Mouse (Mus musculus) intestine, embryonic 16.5 days (tissue): ENCODE results near the gene Krt6a. TPM values are rescaled to one million over a fixed set of nuclear protein-coding genes. Genes with fewer than 3 reads are reported as not detected.
"Not testable (repeated sequence)": the region's sequence is repeated elsewhere in the genome, so short reads cannot be mapped to it uniquely, and the experiment has no call there.

Experiments used
- ATAC-seq: fragments of 200-750 bp; cut with Nextera tagmentation; 2 replicates; pipeline ENCODE4 v1.8.0; 2017; ENCODE audit warnings: moderate TSS enrichment, moderate library complexity
- H3K27ac ChIP-seq: fragments of 300-500 bp; sonication (generic); 2 replicates; pipeline ENCODE4 v1.5.1; 2014; ENCODE audit warnings: mild to moderate bottlenecking, low read length
- H3K27me3 ChIP-seq: fragments of 300-500 bp; sonication (generic); replicated peaks from 2 replicates; pipeline ENCODE4 v1.6.1; 2014; ENCODE audit warnings: low read length, control low read depth, mixed read lengths; ENCODE audit not compliant: control insufficient read depth, insufficient read depth
- H3K36me3 ChIP-seq: fragments of 300-500 bp; sonication (generic); 2 replicates; pipeline ENCODE4 v1.6.1; 2014; ENCODE audit warnings: low read length, control low read depth; ENCODE audit not compliant: control insufficient read depth, insufficient read depth
- H3K4me1 ChIP-seq: fragments of 300-500 bp; sonication (generic); 2 replicates; pipeline ENCODE4 v1.6.1; 2014; ENCODE audit warnings: low read length, control low read depth, mixed read lengths; ENCODE audit not compliant: control insufficient read depth, insufficient read depth
- H3K4me2 ChIP-seq: fragments of 300-500 bp; sonication (generic); 2 replicates; pipeline ENCODE4 v1.6.1; 2014; ENCODE audit warnings: low read depth, low read length, control low read depth
- H3K4me3 ChIP-seq: fragments of 300-500 bp; sonication (generic); 2 replicates; pipeline ENCODE4 v1.5.1; 2014; ENCODE audit warnings: mild to moderate bottlenecking, low read length
- H3K9ac ChIP-seq: fragments of 300-500 bp; sonication (generic); 2 replicates; pipeline ENCODE4 v1.6.1; 2014; ENCODE audit warnings: low read depth, low read length
- H3K9me3 ChIP-seq: fragments of 300-500 bp; sonication (generic); 2 replicates; pipeline ENCODE4 v1.6.1; 2016; ENCODE audit warnings: low read length, control low read depth; ENCODE audit not compliant: control insufficient read depth
- WGBS: fragments of 180-500 bp; shearing (Covaris S2); extraction: QIAGEN DNeasy Blood & Tissue Kit; methylation state at CpG from one replicate; pipeline ENCODE4 v1.1.7; 2014; 5-methylcytosine and 5-hydroxymethylcytosine counted together
- polyA plus RNA-seq: library from polyadenylated mRNA; unstranded; fragments of >200 nt; fragmentation: Nextera tagmentation; extraction: Ambion mirVana; gene quantifications from 2 replicates; pipeline ENCODE4 v1.2.1, GENCODE M21; 2015

The Krt6a gene
- polyA plus RNA-seq, 1 experiment from 2014 or later = 0.39 TPM

DNA sequence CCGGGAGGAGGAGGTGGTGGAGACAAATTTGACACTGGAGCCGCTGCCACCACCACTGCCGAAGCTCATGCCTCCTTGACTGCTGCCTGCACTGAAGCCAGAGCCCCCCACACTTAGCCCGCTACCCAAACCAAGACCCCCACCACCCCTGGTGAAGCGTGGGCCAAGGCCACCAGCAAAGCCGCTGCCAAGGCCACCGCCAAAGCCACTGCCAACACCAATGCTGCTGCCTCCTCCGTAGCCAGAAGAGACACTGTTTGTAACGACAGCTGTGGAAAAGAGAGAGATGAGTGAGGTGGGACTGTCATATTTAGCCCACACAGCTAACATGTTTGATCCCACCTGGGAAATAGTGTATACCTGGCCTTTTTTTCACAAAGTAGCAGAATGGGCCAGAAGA lies 13.3 kb upstream of the Krt6a start:
- Histone ChIP-seq H3K36me3 (no peaks in the 10 kb centered on the region), H3K4me3 (no peak overlapping the region), H3K27me3 (no peaks in the 10 kb centered on the region), H3K4me2 (no peak overlapping the region), H3K9me3 (no peaks in the 10 kb centered on the region), H3K27ac (no peak overlapping the region), H3K9ac (no peak overlapping the region), H3K4me1 (no peaks in the 10 kb centered on the region)
- no peak for ATAC-seq
- WGBS = 87% methylated on average over 9 of the region's 9 CpGs

DNA sequence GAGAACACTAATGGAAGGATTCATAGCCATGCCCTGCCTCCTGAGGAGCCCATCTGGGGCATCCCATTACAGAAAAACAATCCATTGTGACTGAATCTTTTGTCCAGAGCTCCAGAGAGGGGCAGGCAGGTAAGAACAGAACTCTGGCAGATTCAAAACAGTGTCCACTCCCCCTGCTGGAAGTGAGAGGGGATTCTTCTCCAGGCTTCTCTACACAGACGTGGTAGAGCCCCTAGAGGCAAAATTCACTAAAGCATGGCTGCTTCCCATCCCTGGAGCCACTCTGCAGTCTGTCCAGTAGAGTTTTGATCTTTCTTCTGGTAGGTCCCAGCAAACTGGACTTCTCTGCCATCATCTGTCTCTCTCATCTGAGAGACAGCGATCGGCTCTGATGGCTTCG lies 10.0 kb upstream of the Krt6a start:
- no peak for ATAC-seq
- no peaks in the 10 kb centered on the region for H3K27me3 ChIP-seq
- H3K36me3 ChIP-seq = no peaks in the 10 kb centered on the region
- no peaks in the 10 kb centered on the region for H3K9me3 ChIP-seq
- H3K27ac ChIP-seq = no peak overlapping the region
- 67% methylated on average over 4 of the region's 4 CpGs for WGBS
- H3K4me1 ChIP-seq = no peaks in the 10 kb centered on the region
- no peak overlapping the region for H3K4me3 ChIP-seq
- no peak overlapping the region for H3K9ac ChIP-seq
- H3K4me2 ChIP-seq = no peak overlapping the region

DNA sequence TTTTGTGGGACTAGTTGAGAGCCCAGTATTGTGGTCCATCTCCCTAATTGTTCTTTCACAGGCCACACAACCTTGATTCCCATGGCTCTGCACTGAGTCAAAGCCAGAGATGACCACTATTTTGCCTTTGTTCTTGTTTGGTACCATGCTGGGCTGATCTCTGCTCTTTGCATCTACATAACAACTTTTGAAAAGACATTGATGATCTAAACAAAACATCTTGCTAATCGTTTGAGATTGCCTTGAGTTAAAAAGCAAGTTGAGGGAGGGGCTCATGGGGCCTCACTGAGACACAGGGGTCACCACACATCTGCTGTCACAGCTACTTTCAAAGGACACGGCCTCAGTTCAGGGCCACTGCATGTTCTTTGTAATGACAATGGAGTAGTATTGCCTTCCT lies 8.3 kb upstream of the Krt6a start:
- no peaks in the 10 kb centered on the region for H3K9me3 ChIP-seq
- H3K27ac ChIP-seq = no peak overlapping the region
- no peaks in the 10 kb centered on the region for H3K36me3 ChIP-seq
- 35% methylated on average over 2 of the region's 2 CpGs for WGBS
- no peaks in the 10 kb centered on the region for H3K4me1 ChIP-seq
- no peak overlapping the region for H3K9ac ChIP-seq
- H3K4me3 ChIP-seq = no peak overlapping the region
- H3K27me3 ChIP-seq = no peaks in the 10 kb centered on the region
- no peak for ATAC-seq
- H3K4me2 ChIP-seq = no peak overlapping the region

DNA sequence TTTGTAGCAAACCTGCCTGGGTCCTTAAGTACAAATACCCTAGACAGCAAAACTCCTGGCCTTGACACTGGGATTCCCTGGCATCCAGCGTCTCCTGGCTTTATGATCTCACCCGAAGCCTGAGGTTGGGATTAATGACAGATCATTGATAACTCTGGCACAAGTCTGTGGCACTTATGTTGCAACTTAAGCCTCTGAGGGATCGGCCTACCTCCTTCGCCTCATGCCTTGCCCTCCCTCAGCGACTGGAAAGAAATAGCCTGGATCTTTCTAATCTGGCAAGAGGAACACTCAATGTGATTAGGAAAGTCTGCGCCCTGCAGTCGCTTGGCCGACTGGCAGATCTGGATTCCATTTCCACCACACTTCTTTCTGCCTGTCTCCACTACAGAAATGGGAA lies 5.8 kb upstream of the Krt6a start:
- Histone ChIP-seq H3K27me3 (no peaks in the 10 kb centered on the region), H3K4me3 (no peak overlapping the region), H3K9ac (no peak overlapping the region), H3K4me1 (no peaks in the 10 kb centered on the region), H3K9me3 (no peaks in the 10 kb centered on the region), H3K4me2 (no peak overlapping the region), H3K36me3 (no peaks in the 10 kb centered on the region), H3K27ac (no peak overlapping the region)
- ATAC-seq = no peak
- WGBS = 81% methylated on average over 8 of the region's 8 CpGs

DNA sequence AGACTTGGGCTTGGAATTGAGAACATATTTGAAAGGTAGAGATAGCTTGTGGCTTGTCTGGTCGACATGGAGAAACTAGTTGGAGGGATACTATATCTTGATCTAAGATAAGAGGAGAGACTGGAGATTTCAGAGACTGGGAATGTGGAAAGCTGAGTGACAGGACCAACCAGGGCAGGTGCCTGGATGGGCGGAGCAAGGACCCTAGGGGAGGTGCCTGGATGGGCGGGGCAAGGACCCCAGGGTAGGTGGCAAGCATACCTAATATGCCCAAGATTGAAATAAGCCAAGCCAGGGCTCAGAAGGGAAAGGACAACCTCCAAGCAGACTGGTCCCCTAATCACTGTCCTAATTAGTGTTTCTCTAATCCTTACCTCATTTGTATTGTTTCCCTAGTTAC lies 5.1 kb upstream of the Krt6a start:
- Histone ChIP-seq H3K9ac (no peak overlapping the region), H3K4me3 (no peak overlapping the region), H3K27me3 (no peaks in the 10 kb centered on the region), H3K4me2 (no peak overlapping the region), H3K4me1 (no peaks in the 10 kb centered on the region), H3K27ac (no peak overlapping the region), H3K9me3 (no peaks in the 10 kb centered on the region), H3K36me3 (no peaks in the 10 kb centered on the region)
- WGBS = 48% methylated on average over 3 of the region's 3 CpGs
- ATAC-seq = no peak

DNA sequence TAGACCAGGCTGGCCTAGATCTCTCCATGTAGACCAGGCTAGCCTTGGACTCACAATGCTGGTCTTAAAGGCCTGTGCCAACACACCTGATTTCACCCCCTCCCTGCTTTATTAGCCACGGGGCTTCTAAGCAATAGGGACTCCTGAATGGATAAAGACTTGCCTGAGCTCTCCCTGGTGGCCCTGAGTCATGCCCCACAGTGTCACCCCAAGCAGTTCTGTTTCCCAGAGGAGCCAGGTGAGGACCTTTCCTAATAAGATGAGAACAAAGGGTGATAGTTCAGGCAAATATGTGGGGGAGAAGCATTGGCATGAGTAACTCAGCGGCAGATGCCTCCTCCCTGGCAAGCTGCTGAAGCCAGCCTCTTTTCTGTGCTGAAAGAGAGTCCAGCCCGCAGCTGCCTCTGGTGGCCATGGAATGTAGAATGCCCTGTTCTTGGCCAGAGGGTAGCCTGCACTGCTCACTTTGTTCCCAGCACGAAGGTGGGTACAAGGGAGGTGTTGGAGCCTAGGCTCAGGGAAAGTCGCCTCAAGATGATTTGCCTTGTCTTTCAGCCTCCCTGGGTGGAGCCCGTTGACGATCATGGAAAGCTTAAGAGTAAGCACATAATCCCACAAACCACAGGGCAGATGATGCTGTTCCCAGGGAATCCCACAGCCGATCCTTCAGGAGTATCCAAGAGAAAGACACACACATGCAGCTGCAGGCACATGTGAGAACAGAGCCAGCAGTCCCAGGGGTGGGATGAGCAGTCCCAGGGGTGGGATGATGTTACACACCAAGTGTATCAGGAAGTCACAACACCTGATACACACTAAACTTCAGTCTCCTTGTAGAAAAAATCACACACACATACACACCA lies 3.5 kb upstream of the Krt6a start:
- ATAC-seq = no peak
- no peaks in the 10 kb centered on the region for H3K9me3 ChIP-seq
- H3K27ac ChIP-seq = no peak overlapping the region
- no peaks in the 10 kb centered on the region for H3K36me3 ChIP-seq
- H3K4me3 ChIP-seq = no peak overlapping the region
- no peak overlapping the region for H3K9ac ChIP-seq
- H3K4me2 ChIP-seq = no peak overlapping the region
- WGBS = 70% methylated on average over 8 of the region's 8 CpGs
- no peaks in the 10 kb centered on the region for H3K4me1 ChIP-seq
- H3K27me3 ChIP-seq = no peaks in the 10 kb centered on the region

DNA sequence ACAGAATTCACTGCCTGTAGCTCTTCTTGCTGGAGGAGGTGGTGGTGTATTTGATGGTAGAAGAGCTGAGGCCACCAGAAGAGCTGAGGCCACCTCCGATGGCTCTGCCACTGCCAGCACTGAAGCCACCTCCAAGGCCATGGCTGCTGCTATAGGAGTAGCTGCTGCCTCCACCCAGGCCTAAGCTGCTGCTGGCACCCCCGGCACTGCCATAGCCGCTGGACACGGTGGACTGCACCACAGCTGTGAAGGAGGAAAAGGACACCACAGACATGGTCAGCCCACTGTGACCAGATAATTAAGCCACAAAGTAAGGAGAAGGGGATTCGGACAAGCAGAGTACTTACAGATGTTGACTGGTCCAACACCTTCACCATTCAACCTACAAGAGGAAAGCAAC lies 3.6 kb downstream of the Krt6a start:
- not testable (repeated sequence) for ATAC-seq, H3K36me3 ChIP-seq

DNA sequence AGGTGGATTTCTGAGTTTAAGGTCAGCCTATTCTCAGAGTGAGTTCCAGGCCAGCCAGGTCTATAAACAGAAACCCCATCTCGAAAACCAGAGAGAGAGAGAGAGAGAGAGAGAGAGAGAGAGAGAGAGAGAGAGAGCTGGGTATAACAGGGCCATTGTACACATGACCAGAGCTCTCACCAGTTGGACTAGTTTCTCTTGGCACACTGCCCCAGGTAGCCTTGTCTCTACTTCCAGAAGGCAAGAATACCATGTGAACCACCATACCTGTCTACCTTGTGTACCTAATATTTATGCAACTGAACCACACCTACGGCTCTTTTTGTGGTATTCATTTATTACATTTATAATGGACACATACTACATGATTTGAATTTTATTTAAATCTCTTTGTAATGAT lies 5.9 kb downstream of the Krt6a start:
- Histone ChIP-seq H3K4me3 (no peak overlapping the region), H3K27me3 (no peaks in the 10 kb centered on the region), H3K4me2 (no peak overlapping the region), H3K9me3 (no peaks in the 10 kb centered on the region), H3K4me1 (no peaks in the 10 kb centered on the region), H3K27ac (no peak overlapping the region), H3K9ac (no peak overlapping the region), H3K36me3 (no peaks in the 10 kb centered on the region)
- WGBS = 58% methylated on average over 2 of the region's 2 CpGs
- ATAC-seq = no peak

More for the DNA sequence above, 3.6 kb downstream of the Krt6a start:
- H3K4me3 ChIP-seq, H3K9ac ChIP-seq, H3K27ac ChIP-seq, H3K27me3 ChIP-seq, H3K9me3 ChIP-seq, H3K4me1 ChIP-seq, H3K4me2 ChIP-seq: not testable (repeated sequence)
- 95% methylated on average over 5 of the region's 5 CpGs for WGBS

DNA sequence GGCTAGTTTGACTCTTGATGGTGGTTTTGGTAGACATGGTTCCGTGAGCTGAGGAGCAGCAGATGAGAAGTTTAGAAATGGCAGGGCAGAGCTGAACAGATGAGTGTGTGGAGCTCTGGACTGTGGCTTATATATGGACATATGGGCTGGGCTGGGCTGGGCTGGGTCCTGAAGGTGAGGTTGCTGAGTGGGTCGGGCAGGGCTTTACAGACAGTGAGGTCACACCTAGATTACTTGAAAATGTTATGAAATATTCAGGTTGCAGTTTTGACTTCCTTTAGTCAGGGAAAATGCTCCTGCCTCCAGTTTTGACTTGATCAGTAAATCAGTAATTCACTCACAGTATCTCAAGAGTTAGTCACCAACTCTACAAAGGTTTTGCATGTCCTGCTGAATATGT lies 13.9 kb downstream of the Krt6a start, which contains the start of gene Krt6b:
Krt6b (minus strand) TSS at position 101 of the 400 bp plus-strand sequence.
- Histone ChIP-seq H3K4me3 (no peak within 1 kb of the TSS), H3K4me2 (no peak within 1 kb of the TSS), H3K36me3 (no peaks in the 10 kb centered on the region), H3K9ac (no peak within 1 kb of the TSS), H3K27ac (no peak within 1 kb of the TSS), H3K9me3 (no peaks in the 10 kb centered on the region), H3K4me1 (no peaks in the 10 kb centered on the region), H3K27me3 (no peaks in the 10 kb centered on the region)
- no peak for ATAC-seq
- 75% methylated on average over 2 of the region's 2 CpGs for WGBS

DNA sequence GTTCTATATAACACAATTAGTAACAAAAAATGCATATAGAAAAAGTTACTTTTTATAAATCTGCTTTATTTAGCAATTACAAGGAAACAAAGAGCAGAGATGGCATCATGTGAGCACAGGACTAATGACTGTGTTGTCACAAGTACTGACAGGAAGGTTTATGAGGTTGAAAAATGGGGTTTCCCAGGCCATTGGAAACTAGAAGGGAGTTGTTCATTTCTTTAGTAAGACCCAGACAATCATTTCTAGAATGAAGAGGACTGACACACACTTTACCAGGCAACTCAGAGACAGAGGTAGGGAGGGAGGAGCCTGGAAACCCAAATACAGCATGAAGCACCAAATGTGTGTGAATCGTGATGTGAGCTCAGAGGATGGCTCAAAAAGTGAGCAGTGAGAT lies 18.1 kb downstream of the Krt6a start:
- Histone ChIP-seq H3K9me3 (no peaks in the 10 kb centered on the region), H3K4me1 (no peaks in the 10 kb centered on the region), H3K4me2 (no peak overlapping the region), H3K27me3 (no peaks in the 10 kb centered on the region), H3K9ac (no peak overlapping the region), H3K4me3 (no peak overlapping the region), H3K36me3 (no peaks in the 10 kb centered on the region), H3K27ac (no peak overlapping the region)
- WGBS = 79% methylated on average over 1 of the region's 1 CpGs
- ATAC-seq = no peak
